Mouse (Mus musculus) cerebellum, adult 18-20 months (tissue): ENCODE measurements around the gene Tab1.

Source experiments
- DNase-seq, 2 experiments: peaks; one replicate each; pipeline ENCODE4 v3.0.0; 2021

The Tab1 gene

GRCm38 (mm10) chr15:80163716-80164115 lies 30.8 kb downstream of the Tab1 start:
- DNase-seq: no peak

DNA sequence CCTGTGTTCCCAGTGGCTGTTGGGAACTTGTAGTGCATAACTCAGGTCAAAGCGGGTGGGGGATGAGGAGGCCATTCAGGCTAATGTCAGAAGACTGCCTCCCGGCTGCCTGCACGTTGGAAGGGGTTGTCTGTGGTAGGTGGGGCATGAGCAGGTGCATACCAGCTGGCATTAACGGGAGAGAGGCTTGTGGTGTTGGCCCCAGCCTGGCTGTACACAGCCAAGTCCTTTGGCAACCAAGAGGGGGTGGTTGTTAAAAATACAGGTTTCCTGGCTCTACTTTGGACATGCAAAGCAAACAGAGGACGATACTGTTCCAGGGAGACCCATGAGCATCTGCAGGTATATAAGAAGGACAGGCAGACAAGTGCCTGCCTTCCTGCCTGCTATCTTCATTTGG lies 32.5 kb downstream of the Tab1 start:
- DNase-seq: peak; percentile 77 to 85

DNA sequence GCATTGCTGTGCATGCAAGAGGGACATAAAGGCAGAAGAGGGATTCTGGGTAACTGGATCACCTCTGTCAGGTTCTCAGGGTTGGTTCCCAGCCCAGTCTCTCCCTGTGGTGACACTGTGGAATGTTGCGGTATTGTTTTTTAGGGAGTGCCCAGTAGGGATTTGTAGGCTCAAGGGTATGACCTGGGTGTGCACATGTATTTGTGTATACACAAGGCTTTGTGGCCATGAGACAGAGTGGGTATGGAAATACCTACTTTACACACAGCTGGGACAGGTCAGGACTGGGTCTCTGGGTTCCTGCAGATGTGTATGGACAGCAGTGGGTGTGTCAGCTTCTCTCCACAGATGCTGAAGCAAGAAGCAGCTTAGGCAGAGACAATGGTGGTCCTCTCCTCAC lies 36.6 kb downstream of the Tab1 start:
- DNase-seq: no peak

- DNase-seq: peak; percentile 53 to 58
These were observed 37.4 kb downstream of the Tab1 start for GRCm38 (mm10) chr15:80170357-80170756.

GRCm38 (mm10) chr15:80171286-80171685 lies 38.4 kb downstream of the Tab1 start:
- no peak for DNase-seq

DNA sequence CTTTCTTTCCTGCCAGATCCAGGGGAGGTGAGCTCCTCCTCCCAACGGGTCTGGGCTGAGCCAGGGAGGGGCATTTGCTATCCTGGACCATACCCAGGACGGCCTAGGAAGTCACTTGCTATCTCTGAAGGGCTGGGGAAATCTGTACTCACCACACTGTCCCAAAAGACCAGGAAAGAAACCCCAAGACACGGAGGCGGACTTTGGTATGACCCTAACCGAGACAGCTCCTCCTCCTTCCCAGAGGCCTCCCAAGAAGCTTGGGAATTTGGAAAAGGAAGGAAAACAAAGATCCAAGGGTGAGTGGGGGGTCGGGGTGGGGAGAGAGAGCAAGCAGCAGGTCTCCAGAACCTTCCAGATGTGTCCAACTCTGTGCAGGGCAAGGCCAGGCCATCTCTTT lies 38.9 kb downstream of the Tab1 start:
- no peak for DNase-seq

GRCm38 (mm10) chr15:80173001-80173771 lies 40.3 kb downstream of the Tab1 start, which contains the start of gene Mgat3:
Gene Mgat3 (plus strand): TSS chr15:80173721.
- DNase-seq: peak; percentile 72 to 79

DNA sequence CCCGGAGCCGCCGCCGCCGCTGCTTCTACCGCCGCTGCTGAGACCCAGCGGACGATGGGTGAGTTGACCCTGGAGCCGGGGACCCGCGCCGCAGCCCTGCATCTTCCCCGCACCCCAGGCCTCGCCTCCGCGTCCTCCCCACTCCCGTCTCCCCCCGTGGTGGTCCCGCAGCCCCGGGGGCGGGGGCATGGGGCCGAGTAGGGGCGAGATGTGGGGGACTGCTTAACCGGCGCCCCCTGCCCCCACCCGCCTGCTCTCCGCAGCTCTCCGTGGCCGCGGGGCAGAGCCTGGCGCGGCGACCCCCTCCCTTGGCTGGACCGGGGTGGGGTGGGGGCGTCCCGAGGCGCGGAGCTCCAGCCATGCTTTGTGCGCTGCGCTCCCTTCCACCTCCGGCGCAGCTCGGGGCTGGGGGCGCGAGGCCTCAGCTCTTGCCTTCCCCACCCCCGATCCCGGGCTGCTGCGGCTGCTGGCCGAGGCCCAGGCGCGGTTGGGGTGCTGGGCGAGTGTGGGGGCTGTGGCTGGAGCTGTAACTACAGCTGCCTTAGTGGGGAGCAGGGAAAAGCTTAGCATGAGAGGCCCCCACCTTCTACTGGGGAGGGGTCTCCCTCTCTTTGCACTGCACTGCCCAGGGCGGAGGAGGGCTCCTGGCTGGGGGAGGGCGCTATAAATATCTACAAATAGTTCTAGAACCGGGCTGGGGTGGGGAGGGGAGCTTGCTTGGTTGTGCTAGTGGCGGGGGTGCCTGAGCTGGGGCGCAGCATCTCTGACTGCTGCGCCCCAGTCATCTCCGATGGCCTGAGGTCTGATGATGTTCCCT lies 41.1 kb downstream of the Tab1 start:
- DNase-seq: peak; percentile 56 to 66

DNA sequence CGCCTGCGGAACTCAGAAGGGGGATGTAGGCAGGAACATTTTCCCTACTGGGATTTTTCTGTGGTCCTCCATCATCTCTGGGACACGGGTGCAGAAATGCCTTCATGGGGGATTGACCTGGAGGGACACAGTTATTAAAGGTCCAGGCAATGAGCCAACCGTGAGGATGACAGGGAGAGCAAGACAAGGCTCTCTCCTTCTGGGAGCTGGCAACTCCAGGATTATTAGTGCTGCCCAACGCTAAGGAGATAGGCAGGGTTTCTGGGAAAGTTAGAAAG lies 41.6 kb downstream of the Tab1 start:
- DNase-seq: peak; percentile 58 to 65

DNA sequence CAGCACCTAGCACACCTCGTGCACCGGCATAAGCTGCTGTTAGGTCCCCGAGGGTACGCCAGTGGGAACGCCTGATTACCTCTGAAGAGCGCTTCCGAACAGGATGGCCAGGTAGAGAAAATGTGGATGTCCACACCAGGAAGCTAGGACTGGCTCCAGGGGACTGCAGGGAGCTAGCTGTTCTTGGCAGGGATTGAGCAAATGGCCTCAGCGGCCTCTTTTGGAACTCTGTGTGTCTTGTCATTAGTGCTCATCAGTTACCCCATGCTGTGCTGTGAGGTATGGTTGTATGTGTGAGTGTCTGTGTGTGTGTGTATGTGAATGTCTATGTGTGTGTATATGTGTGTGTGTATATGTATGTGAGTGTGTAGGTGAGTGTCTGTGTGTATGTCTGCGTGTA lies 42.4 kb downstream of the Tab1 start:
- peak; percentile 71 to 73 for DNase-seq

DNA sequence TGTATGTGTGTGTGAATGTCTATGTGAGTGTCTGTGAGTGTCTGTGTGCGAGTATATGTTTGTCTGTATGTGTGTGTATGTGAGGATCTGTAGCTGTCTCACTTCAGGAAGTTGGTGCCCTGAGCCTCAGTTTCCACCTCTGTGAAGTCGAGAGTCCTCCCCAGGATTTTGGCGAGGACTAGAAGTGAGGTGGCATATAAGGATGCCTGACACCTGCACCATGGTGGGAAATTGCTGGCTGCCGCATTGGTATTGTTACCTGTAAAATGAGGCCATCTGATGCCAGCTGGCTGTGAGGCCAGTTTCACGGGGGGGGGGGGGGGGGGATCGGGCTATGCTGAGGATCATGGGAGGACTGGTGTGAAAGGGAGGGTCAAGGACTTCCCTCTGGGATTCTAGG lies 42.8 kb downstream of the Tab1 start:
- no peak for DNase-seq

DNA sequence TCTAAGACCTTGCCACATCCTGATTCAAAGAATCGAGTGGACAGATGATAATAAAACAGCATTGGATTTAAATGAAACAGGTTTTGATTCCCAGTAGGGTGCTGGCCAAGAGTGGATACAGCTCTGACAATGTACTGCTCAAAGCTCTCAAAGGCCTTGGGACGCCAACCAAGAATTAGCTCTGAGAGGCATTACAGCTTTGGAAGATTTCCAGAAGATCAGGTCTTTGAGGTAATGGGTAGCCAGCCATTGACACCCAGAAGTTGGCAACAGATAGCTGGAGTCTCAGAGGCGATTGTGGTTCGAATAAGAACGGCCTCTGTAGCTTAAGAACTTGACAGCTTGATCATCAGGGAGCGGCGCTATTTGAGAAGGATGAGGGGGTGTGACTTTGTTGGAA lies 48.6 kb downstream of the Tab1 start:
- no peak for DNase-seq

DNA sequence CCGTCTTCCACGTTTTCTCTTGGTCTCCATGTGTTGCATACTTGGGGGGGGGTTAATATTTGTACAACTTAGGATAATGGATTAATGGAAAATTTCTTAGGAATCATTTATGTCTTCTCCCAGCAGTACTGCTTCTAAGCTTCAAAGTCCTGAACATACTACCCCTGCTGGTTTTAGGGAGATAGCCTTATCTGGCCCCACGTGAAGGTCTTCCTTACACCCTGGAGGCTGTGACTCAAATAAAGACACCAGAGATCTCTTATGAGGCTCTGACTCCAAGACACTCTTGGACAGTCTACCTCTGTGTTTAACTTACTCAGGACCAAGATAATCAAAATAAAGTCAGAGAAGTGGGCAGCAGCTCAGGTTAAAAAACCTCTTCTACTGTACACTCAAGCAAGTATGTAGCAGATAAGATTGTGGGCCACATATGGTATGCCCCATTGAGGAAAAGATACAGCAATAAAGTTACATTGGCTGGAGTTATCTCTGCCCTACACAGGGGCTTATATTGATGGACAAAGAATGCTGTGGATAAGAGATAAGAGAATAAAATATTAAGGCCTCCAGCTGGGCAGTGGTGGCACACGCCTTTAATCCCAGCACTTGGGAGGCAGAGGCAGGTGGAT lies 49.3 kb downstream of the Tab1 start:
- DNase-seq: no peak

- DNase-seq: no peak
These were observed 56.0 kb downstream of the Tab1 start for GRCm38 (mm10) chr15:80188927-80189326.

GRCm38 (mm10) chr15:80190075-80190474 lies 57.1 kb downstream of the Tab1 start:
- DNase-seq: no peak

DNA sequence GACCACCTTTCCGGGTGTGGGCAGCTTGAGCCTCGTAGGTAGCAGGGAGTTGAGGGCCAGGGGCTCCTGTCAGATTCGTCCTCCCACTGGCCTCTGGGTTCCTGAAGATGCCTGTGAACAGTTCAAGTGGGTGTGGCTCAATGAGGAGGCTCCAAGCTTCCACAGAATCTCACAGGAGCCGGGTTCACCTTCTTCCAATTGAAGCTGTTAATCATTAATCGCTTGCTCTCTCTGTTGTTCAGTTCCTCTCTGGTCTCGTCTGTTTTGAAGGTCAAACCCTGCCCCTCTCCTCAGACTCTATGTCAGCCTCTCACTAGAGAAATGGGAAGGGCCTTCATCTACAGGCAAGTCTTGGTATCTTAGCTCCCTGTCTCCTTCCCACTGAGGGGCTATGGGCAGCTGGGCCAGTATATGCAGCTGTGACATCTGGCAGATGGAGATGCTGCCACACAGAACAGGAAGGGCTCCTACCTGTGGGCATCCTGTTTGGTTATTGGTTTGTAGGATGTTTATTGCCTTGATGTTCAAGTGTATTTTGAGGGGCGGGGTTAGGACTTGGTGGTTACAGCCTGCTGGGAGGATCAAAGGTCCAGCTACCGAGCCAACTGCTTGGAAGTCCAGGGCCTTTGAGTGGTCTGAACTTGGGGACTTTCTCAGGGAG lies 58.8 kb downstream of the Tab1 start:
- DNase-seq: no peak

DNA sequence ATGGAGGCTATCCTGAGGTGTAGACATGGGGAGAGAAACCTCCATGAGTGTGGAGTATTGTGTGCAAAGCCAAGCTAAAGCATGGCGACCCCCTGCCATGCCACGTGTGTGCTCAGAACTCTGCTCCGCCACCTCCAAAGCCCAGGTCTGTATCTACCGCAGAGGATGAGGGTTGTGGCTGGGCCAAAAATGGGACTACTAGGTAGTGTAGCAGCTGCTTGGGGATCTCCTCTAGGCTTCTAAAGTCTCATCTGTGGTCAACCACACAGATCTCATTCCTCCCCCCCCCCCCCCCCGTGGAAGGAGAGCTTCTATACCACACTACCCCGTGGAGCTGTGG lies 59.3 kb downstream of the Tab1 start:
- DNase-seq: no peak

DNA sequence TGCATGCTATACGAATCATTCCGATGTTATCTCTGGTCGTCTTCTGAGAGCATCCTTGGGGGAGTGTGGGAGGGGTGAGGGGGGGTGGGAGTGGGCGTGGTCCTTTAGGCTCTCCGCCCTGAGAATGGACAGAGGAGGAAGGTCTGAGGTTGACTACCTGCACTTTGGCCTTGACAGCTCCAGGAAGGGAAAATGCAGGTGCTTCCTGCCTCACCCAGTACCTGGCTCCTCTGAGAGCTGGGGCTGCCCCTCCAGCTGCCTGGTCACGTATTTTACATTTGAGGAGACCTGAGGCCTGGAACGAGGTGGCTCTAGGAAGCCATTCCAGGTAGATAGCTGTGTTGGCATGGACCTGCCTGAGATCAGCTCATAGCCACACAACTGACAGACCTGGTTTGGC lies 59.9 kb downstream of the Tab1 start:
- no peak for DNase-seq

DNA sequence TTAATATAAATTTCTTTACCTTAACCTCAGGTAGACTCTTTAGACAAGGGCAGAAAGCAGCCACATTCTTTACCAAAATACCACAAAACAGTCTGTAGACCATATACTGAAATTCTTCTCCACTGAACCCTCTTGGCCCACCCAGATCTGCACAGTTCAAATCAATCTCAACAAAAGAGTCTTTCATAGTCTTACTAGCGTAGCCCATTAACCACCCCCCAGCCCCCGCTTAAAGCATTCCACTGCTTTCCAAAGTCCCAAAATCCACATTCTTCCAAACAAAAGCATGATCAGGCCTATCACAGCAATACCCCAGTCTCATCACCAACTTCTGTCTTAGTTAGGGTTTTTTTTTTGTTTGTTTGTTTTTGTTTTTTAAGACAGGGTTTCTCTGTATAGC lies 66.6 kb downstream of the Tab1 start:
- DNase-seq: no peak

- DNase-seq: peak in 1 of 2 experiments; percentile 44
These were observed 69.3 kb downstream of the Tab1 start for GRCm38 (mm10) chr15:80202111-80202775.

DNA sequence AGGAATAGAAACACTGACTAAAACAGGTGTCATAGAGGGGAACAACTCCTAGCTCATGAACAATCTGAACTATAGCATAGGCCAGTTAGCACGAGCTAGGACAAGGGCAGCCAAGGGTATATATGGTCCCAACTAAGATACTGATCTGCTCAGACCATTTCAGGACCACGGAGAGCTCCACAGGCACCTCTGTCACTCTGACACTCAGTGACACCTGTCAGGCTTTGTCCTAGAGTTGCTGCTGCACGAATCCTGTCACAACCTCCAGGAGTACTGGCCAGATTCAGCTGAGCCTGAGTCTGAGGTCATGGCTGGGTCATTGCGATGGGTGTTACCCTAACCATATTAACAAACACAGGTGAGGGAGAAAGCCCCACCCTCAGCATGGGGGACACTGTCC lies 70.5 kb downstream of the Tab1 start:
- DNase-seq: no peak

DNA sequence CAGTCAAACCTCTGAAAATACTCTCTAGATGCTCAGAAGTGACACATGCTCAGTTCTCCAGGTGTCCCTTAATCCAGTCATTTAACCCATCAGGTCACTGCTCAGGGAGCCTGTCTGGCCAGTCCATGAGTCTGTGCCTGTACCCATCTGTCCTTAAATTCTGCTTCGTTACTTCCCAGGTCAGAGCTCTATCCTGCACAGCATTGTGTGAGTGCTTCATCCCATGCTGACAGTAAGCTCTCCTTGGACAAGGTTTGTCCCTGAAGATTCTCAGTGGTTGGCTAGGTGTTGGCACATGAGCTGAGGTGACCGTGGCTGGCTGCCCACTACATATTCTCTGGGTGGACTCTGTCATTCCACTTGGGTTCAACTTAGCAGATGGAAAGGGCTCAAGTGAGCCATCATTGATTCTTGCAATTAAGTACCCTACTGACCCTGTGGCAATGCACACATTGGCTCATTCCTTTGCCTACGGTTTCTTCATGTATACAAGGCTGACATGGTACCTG lies 73.2 kb downstream of the Tab1 start:
- peak in 1 of 2 experiments; percentile 36 for DNase-seq

DNA sequence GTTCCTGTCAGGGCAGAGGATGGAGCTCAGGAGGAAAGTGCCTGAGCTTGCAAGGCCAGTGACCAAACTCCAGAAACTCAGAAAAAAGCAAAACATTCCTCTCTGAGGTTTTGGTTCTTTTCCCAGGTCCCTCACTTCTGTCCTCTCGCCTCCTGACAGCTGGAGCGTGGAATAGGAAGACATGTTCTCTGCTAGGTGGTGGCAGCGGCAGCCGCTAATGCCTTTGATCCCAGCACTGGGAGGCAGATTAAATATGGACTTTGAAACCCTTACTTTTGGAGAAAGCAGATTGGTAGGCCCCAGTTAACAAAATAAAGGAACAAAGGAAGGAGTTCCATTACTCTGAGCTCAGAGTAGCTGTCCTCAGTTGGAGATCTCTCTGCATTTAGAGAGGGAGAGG lies 75.5 kb downstream of the Tab1 start:
- no peak for DNase-seq
